In genomic region chr2:112266780-112267179, GRCm38 (mm10) we compare ENCODE assay signal across 1 mouse cellular context.
TF ChIP-seq lines count a peak whose summit lies in the region.

No protein-coding gene starts in this region.

TF ChIP-seq in MEL, 35 proteins besides CTCF, POLR2A, EP300 and RAD21:
- no peak for TF ChIP-seq ZNF384 (IDR thresholded peaks at IDR 0.05; ENCODE audit: low read depth, low read length)
- 0 out of 2 replicates have a peak, but pooled peaks have one; percentile 23 for TF ChIP-seq BHLHE40 (IDR thresholded peaks at IDR 0.05; ENCODE audit: borderline replicate concordance, low read depth, low read length)
- no peak for TF ChIP-seq MYC (IDR thresholded peaks at IDR 0.05; ENCODE audit: low read depth, low read length)
